Mouse (Mus musculus) megakaryocyte, embryonic 14.5 days (primary cell): ENCODE results near the gene Nkx2-5.

ENCODE experiments used
- FLI1 ChIP-seq: IDR thresholded peaks from 2 replicates; pipeline ENCODE4 v1.6.1; 2012; ENCODE audit warnings: low read length, inconsistent platforms, mixed read lengths
- GATA1 ChIP-seq: IDR thresholded peaks from 3 replicates; pipeline ENCODE4 v1.6.1; 2012; ENCODE audit warnings: mixed read lengths, low read length, inconsistent platforms, borderline replicate concordance

DNA sequence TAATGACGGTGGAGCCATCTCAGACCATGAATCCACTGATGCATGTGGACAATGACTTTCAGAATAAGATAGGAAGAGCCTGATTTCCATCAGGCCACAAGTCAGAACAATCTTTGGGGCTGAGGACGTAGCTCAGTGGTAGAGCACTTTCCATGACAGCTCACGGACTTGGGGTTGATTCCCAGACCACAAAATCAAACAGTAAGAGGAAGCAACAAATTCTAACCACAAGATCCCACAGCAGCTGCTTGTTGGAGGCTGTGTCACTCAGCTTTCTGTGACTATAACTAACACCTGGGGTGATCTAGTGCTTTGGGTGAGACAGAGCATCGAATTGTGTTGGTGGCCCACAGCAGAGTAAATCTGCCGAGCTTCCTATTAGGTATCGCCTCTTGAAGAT, 28.0 kb downstream of the Nkx2-5 start:
- TF ChIP-seq GATA1 (no peak), FLI1 (no peak)
